Mouse (Mus musculus): ENCODE measurements around the gene Srrm4. TPM values are rescaled to one million over a fixed set of nuclear protein-coding genes. Genes with fewer than 3 reads are reported as not detected.
"Not testable (repeated sequence)": the region's sequence is repeated elsewhere in the genome, so short reads cannot be mapped to it uniquely, and the experiment has no call there.

Gene Srrm4
- polyA plus RNA-seq, 1 experiment from 2014 or later, result 1.4 TPM

DNA sequence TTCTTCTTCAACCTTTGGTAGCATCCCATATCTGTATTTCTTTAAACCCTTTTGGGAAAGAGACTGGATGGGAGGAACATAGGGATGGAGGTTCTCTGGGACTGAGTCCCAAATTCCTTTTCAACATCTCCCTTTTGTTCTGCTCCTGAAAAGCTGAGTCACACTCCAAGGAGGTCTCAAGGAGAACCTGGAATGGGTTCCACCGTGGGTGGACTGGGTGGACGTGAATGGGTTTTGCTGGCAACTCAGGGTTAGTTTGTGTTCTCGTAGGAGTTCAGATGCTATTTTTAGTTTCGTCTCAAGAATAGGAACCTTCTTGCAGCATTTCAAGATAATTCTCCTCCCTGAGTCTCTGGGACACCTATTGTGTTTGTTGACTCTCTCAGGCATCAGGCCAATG lies 151.4 kb downstream of the Srrm4 start:
- Histone ChIP-seq H3K27me3 (replicated peaks; ENCODE audit: control insufficient read depth, insufficient read depth, low read length) (no peaks in the 10 kb centered on the region; the same call in 1 of the 2 replicates), H3K9me3 (ENCODE audit: control insufficient read depth, low read length) (no peaks in the 10 kb centered on the region), H3K4me1 (ENCODE audit: control insufficient read depth, insufficient read depth, low read length) (no peaks in the 10 kb centered on the region), H3K9ac (ENCODE audit: low read depth, low read length) (no peak overlapping the region), H3K27ac (replicated peaks; ENCODE audit: low read depth, low read length) (no peak overlapping the region), H3K4me2 (ENCODE audit: low read depth, low read length) (no peak overlapping the region), H3K4me3 (ENCODE audit: low read depth, low read length) (no peak overlapping the region), H3K36me3 (ENCODE audit: control insufficient read depth, insufficient read depth, low read length) (no peaks in the 10 kb centered on the region)
- no peak for DNase-seq (ENCODE audit: low spot score)
- ATAC-seq (ENCODE audit: low read depth), result no peak
- 60% methylated on average over 4 of the region's 4 CpGs for WGBS

DNA sequence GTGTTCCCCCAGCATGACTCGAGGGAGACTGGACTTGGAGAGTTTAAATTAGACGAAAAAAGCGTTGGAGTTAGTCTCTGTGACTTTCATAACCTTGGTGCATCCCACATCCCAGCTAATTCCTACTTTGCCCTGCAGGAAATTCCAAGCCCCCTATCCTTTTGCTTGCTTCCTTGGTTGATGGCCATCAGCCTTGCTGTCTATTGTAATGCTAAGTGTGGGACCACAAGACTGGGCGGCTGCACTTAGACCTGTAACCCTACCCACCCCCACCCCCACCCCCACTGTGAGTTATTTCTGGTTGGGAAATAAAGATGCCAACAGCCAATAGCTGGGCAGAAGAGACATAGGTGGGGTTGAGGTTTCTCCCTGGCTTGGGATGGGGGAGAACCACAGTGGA lies 153.3 kb downstream of the Srrm4 start:
- peaks cover 3% of the 10 kb centered on the region; the same call in 1 of the 2 replicates for H3K4me1 ChIP-seq (ENCODE audit: control insufficient read depth, insufficient read depth, low read length)
- no peak overlapping the region for H3K9ac ChIP-seq (ENCODE audit: low read depth, low read length)
- H3K27me3 ChIP-seq (replicated peaks; ENCODE audit: control insufficient read depth, insufficient read depth, low read length), result no peaks in the 10 kb centered on the region; the same call in 1 of the 2 replicates
- no peak overlapping the region for H3K4me3 ChIP-seq (ENCODE audit: low read depth, low read length)
- no peak for ATAC-seq (ENCODE audit: low read depth)
- no peak for DNase-seq (ENCODE audit: low spot score)
- H3K9me3 ChIP-seq (ENCODE audit: control insufficient read depth, low read length), result no peaks in the 10 kb centered on the region
- H3K36me3 ChIP-seq (ENCODE audit: control insufficient read depth, insufficient read depth, low read length), result no peaks in the 10 kb centered on the region
- H3K27ac ChIP-seq (replicated peaks; ENCODE audit: low read depth, low read length), result no peak overlapping the region
- H3K4me2 ChIP-seq (ENCODE audit: low read depth, low read length), result no peak overlapping the region
- 44% methylated on average over 4 of the region's 4 CpGs for WGBS

GRCm38 (mm10) chr5:116436117-116436516 lies 155.5 kb downstream of the Srrm4 start:
- H3K27me3 ChIP-seq (replicated peaks; ENCODE audit: control insufficient read depth, insufficient read depth, low read length), result no peaks in the 10 kb centered on the region
- no peaks in the 10 kb centered on the region for H3K9me3 ChIP-seq (ENCODE audit: control insufficient read depth, low read length)
- ATAC-seq (ENCODE audit: low read depth) (no peak), DNase-seq (ENCODE audit: low spot score) (no peak)
- no peak overlapping the region for H3K4me3 ChIP-seq (ENCODE audit: low read depth, low read length)
- no peak overlapping the region for H3K27ac ChIP-seq (replicated peaks; ENCODE audit: low read depth, low read length)
- H3K4me1 ChIP-seq (ENCODE audit: control insufficient read depth, insufficient read depth, low read length), result peaks cover 3% of the 10 kb centered on the region; the same call in 1 of the 2 replicates
- H3K9ac ChIP-seq (ENCODE audit: low read depth, low read length), result no peak overlapping the region
- H3K36me3 ChIP-seq (ENCODE audit: control insufficient read depth, insufficient read depth, low read length), result no peaks in the 10 kb centered on the region
- no peak overlapping the region for H3K4me2 ChIP-seq (ENCODE audit: low read depth, low read length)

GRCm38 (mm10) chr5:116434976-116435850 lies 156.4 kb downstream of the Srrm4 start:
- peak; percentile 77 for ATAC-seq (ENCODE audit: low read depth)

DNA sequence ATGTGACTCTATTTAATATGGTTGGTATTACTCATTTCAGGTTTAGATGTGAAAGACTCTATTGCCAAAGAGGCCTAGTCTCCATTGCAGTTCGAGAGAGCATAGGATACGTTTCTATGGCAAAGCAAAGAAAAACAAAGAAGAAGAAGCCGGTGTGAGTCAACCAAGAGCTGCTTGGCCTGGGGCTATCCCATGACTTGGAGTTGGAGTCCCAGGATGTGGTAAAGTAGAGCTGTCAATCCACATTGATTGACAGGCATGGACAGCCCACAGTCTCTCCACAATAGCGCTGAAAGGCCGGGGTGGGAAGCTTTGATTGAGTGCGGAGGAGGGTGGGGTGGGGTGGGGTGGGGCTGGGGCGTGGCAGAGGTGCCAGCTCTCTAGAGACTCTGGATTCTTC lies 158.7 kb downstream of the Srrm4 start:
- 32% methylated on average over 7 of the region's 7 CpGs for WGBS
- ATAC-seq (ENCODE audit: low read depth) (peak; percentile 38; the same call in 1 of the 2 replicates), DNase-seq (ENCODE audit: low spot score) (peak; percentile 57)
- Histone ChIP-seq H3K27me3 (replicated peaks; ENCODE audit: control insufficient read depth, insufficient read depth, low read length) (no peaks in the 10 kb centered on the region), H3K9me3 (ENCODE audit: control insufficient read depth, low read length) (no peaks in the 10 kb centered on the region), H3K4me1 (ENCODE audit: control insufficient read depth, insufficient read depth, low read length) (peaks cover 3% of the 10 kb centered on the region; the same call in 1 of the 2 replicates), H3K36me3 (ENCODE audit: control insufficient read depth, insufficient read depth, low read length) (no peaks in the 10 kb centered on the region), H3K4me2 (ENCODE audit: low read depth, low read length) (no peak overlapping the region), H3K4me3 (ENCODE audit: low read depth, low read length) (no peak overlapping the region), H3K27ac (replicated peaks; ENCODE audit: low read depth, low read length) (no peak overlapping the region), H3K9ac (ENCODE audit: low read depth, low read length) (no peak overlapping the region)

More at GRCm38 (mm10) chr5:116434976-116435850, 156.4 kb downstream of the Srrm4 start:
- DNase-seq (ENCODE audit: low spot score), result peak; percentile 83
- Histone ChIP-seq H3K36me3 (ENCODE audit: control insufficient read depth, insufficient read depth, low read length) (no peaks in the 10 kb centered on the region), H3K27me3 (replicated peaks; ENCODE audit: control insufficient read depth, insufficient read depth, low read length) (no peaks in the 10 kb centered on the region), H3K27ac (replicated peaks; ENCODE audit: low read depth, low read length) (no peak overlapping the region), H3K4me2 (ENCODE audit: low read depth, low read length) (no peak overlapping the region), H3K9ac (ENCODE audit: low read depth, low read length) (no peak overlapping the region), H3K9me3 (ENCODE audit: control insufficient read depth, low read length) (no peaks in the 10 kb centered on the region), H3K4me3 (ENCODE audit: low read depth, low read length) (no peak overlapping the region), H3K4me1 (ENCODE audit: control insufficient read depth, insufficient read depth, low read length) (peaks cover 3% of the 10 kb centered on the region; the same call in 1 of the 2 replicates)
- 47% methylated on average over 13 of the region's 13 CpGs for WGBS

DNA sequence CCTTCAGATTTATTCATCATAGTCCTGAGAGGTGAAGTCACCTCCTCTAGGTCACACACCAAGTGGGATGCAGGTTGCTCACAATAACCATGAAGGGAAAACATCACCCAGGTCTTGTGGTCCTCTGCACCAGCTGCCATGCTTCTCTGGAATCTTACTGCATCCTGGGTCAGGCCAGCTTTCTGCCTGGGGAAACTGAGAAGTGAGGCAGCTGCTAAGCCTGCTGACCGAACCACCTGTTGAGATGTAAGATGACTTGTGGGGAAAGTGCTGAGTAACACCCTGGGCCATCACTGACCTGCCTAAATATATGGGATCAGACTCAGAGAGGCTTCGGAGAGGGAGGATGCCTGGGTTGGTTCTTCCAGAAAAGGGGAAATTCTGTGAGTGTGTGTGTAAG lies 164.9 kb downstream of the Srrm4 start:
- no peaks in the 10 kb centered on the region for H3K9me3 ChIP-seq (ENCODE audit: control insufficient read depth, low read length)
- H3K4me2 ChIP-seq (ENCODE audit: low read depth, low read length), result no peak overlapping the region
- ATAC-seq (ENCODE audit: low read depth) (no peak), DNase-seq (ENCODE audit: low spot score) (no peak)
- H3K9ac ChIP-seq (ENCODE audit: low read depth, low read length), result no peak overlapping the region
- H3K27me3 ChIP-seq (replicated peaks; ENCODE audit: control insufficient read depth, insufficient read depth, low read length), result no peaks in the 10 kb centered on the region; the same call in 1 of the 2 replicates
- 80% methylated on average over 2 of the region's 2 CpGs for WGBS
- H3K27ac ChIP-seq (replicated peaks; ENCODE audit: low read depth, low read length), result no peak overlapping the region
- H3K36me3 ChIP-seq (ENCODE audit: control insufficient read depth, insufficient read depth, low read length), result no peaks in the 10 kb centered on the region
- peaks cover 14% of the 10 kb centered on the region for H3K4me1 ChIP-seq (ENCODE audit: control insufficient read depth, insufficient read depth, low read length)
- no peak overlapping the region for H3K4me3 ChIP-seq (ENCODE audit: low read depth, low read length)

DNA sequence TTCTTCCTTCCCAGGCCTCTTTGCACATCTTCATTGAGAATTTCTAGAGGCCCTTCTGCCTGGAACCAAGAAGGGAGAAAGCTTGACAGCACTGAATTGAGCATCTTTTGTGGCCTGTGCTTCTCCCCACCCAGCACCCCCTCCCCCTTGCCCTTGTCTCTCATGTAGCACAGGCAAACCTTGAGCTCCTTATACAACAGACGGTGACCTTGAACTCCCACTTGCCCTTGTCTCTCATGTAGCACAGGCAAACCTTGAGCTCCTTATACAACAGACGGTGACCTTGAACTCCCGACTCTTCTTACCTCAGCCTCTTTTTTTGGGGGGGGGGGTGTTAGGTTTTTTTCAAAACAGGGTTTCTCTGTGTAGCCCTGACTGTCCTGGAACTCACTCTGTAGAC lies 165.9 kb downstream of the Srrm4 start:
- not testable (repeated sequence) for H3K4me2 ChIP-seq (ENCODE audit: low read depth, low read length); H3K4me3 ChIP-seq (ENCODE audit: low read depth, low read length); ATAC-seq (ENCODE audit: low read depth); H3K9ac ChIP-seq (ENCODE audit: low read depth, low read length); H3K9me3 ChIP-seq (ENCODE audit: control insufficient read depth, low read length); H3K27me3 ChIP-seq (replicated peaks; ENCODE audit: control insufficient read depth, insufficient read depth, low read length); H3K27ac ChIP-seq (replicated peaks; ENCODE audit: low read depth, low read length); DNase-seq (ENCODE audit: low spot score); H3K36me3 ChIP-seq (ENCODE audit: control insufficient read depth, insufficient read depth, low read length)
- WGBS, result 89% methylated on average over 3 of the region's 3 CpGs
- H3K4me1 ChIP-seq (ENCODE audit: control insufficient read depth, insufficient read depth, low read length), result peaks cover 16% of the 10 kb centered on the region

DNA sequence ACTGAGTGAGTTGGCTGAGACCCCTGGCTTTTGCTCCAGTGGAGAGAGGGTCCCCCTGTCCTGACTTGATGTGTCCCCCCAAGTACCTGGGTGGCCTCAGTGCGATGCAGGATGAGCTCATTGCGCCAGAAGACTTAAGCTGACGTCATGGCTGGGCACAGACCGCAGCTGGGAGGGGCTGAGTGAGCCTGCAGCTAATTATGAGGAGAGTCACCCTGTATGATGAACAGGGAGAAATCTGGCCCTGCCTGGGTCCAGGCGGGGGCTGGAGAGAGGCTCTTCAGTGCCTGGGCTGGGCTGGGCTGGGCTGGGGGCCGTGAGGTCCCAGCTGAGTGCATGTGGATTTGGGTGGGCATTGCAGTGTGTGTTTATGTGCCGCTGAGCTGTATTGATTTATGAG lies 166.3 kb downstream of the Srrm4 start:
- Histone ChIP-seq H3K36me3 (ENCODE audit: control insufficient read depth, insufficient read depth, low read length) (no peaks in the 10 kb centered on the region), H3K4me1 (ENCODE audit: control insufficient read depth, insufficient read depth, low read length) (peaks cover 20% of the 10 kb centered on the region), H3K27me3 (replicated peaks; ENCODE audit: control insufficient read depth, insufficient read depth, low read length) (no peaks in the 10 kb centered on the region; the same call in 1 of the 2 replicates), H3K4me2 (ENCODE audit: low read depth, low read length) (no peak overlapping the region), H3K27ac (replicated peaks; ENCODE audit: low read depth, low read length) (no peak overlapping the region), H3K4me3 (ENCODE audit: low read depth, low read length) (no peak overlapping the region), H3K9ac (ENCODE audit: low read depth, low read length) (no peak overlapping the region), H3K9me3 (ENCODE audit: control insufficient read depth, low read length) (no peaks in the 10 kb centered on the region)
- ATAC-seq (ENCODE audit: low read depth) (no peak), DNase-seq (ENCODE audit: low spot score) (no peak)
- 47% methylated on average over 7 of the region's 7 CpGs for WGBS

DNA sequence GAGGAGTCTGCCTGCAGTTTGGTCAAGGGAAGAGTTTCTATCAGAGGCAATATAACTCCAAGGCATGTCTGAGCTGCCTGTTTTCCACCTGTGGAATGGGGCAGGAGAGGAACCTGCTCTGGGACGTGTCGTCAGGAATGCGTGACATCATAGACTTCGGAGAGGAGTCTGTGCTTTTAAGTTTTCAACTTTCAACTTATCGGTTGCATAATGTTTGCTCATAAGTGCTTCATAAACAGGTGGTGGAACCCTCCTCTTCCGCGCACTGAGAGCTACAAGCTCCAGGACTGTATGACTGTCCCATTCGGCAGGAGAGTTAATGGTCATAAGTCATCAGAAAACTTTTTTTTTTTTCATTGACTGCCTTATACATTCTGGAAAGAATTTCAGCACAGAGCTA lies 167.9 kb downstream of the Srrm4 start:
- DNase-seq (ENCODE audit: low spot score) (no peak), ATAC-seq (ENCODE audit: low read depth) (no peak)
- Histone ChIP-seq H3K4me2 (ENCODE audit: low read depth, low read length) (no peak overlapping the region), H3K9me3 (ENCODE audit: control insufficient read depth, low read length) (no peaks in the 10 kb centered on the region), H3K27me3 (replicated peaks; ENCODE audit: control insufficient read depth, insufficient read depth, low read length) (no peaks in the 10 kb centered on the region; the same call in 1 of the 2 replicates), H3K4me3 (ENCODE audit: low read depth, low read length) (no peak overlapping the region), H3K9ac (ENCODE audit: low read depth, low read length) (no peak overlapping the region), H3K36me3 (ENCODE audit: control insufficient read depth, insufficient read depth, low read length) (no peaks in the 10 kb centered on the region), H3K4me1 (ENCODE audit: control insufficient read depth, insufficient read depth, low read length) (peaks cover 20% of the 10 kb centered on the region), H3K27ac (replicated peaks; ENCODE audit: low read depth, low read length) (no peak overlapping the region)
- 69% methylated on average over 8 of the region's 8 CpGs for WGBS

All from embryonic facial prominence, embryonic 14.5 days (tissue).